Mouse (Mus musculus) myocyte (in vitro differentiated cells): ENCODE results near the gene Nmrk2.

ENCODE experiments used
- CEBPB ChIP-seq: IDR thresholded peaks from 2 replicates; pipeline ENCODE4 v1.6.1; 2011; ENCODE audit warnings: mild to moderate bottlenecking, moderate library complexity; ENCODE audit not compliant: poor library complexity, insufficient read depth, severe bottlenecking
- E2F4 ChIP-seq: IDR thresholded peaks from one replicate; pipeline ENCODE4 v1.6.1; 2011; ENCODE audit warnings: mild to moderate bottlenecking, control low read depth, moderate library complexity; ENCODE audit not compliant: insufficient read depth
- MAX ChIP-seq: IDR thresholded peaks from one replicate; pipeline ENCODE4 v1.6.1; 2011; ENCODE audit warnings: low read depth, mild to moderate bottlenecking, control low read depth
- MYOD1 ChIP-seq, 3 experiments: IDR thresholded peaks; one replicate each; pipeline ENCODE4 v1.6.1; 2011; ENCODE audit warnings: control low read depth in 2 of 3, low read depth in 2 of 3, mild to moderate bottlenecking in 2 of 3, moderate library complexity in 1 of 3; ENCODE audit not compliant: insufficient read length in 2 of 3, control insufficient read depth in 1 of 3
- POLR2A ChIP-seq: IDR thresholded peaks from one replicate; pipeline ENCODE4 v1.6.1; 2011; ENCODE audit warnings: low read depth, mild to moderate bottlenecking, control low read depth, moderate library complexity; ENCODE audit not compliant: insufficient read length
- POLR2AphosphoS2 ChIP-seq: IDR thresholded peaks from one replicate; pipeline ENCODE4 v1.6.1; 2011; ENCODE audit warnings: low read depth, control low read depth; ENCODE audit not compliant: insufficient read length
- TCF12 ChIP-seq: IDR thresholded peaks from one replicate; pipeline ENCODE4 v1.6.1; 2011; ENCODE audit warnings: mild to moderate bottlenecking, control low read depth; ENCODE audit not compliant: poor library complexity, insufficient read depth, severe bottlenecking
- USF1 ChIP-seq: IDR thresholded peaks from one replicate; pipeline ENCODE4 v1.6.1; 2011; ENCODE audit warnings: low read depth, mild to moderate bottlenecking, control low read depth, moderate library complexity

DNA sequence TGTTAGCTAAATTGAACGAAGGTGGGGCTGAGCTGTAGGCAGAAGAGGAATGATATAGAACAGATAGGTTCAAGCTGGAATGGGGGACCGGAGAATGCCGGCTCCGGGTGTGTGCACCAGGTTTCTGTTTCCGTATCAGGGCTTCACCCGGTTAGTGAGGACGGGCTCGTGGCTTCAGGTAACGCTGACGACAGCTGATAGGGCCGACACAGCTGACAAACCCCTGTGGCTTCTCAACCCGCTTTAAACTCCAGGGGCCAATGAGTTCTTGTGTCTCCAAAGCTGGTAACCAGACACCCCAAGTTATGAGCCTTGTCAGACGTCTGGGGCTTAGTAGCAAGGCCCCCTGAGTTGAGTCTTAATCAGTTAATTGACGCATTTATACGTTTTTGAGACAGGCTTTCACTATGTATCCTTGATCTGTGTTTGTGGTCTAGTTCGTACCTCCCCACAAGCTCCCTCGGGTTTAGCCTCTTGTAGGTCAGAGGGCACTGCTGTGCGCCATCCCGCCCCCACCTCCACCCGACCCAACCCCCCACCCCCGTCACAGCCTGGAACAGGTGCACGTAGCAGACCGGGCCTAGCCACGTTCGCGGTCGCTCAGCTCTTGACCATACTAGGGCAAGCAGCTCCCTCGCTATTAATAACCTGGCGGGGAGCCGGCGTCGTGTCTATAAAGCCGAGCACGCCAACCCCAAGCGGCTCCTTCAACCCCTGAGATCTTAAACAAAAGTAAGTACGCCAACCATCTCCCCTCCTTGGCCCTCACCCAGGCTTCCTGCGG lies 7.7 kb downstream of the Nmrk2 start:
- TF ChIP-seq POLR2A (peak; percentile 48), USF1 (no peak), POLR2AphosphoS2 (peak; percentile 63), TCF12 (peak; percentile 6), E2F4 (no peak), MAX (no peak), MYOD1 (IDR thresholded peaks at IDR 0.05; ENCODE audit: control insufficient read depth in 1 of 3, insufficient read length in 2 of 3, low read depth in 2 of 3) (peak in 2 of 3 experiments; percentile 91 to 97), CEBPB (no peak)
